Mouse (Mus musculus): ENCODE measurements around the gene Frmpd1. TPM values are rescaled to one million over a fixed set of nuclear protein-coding genes. Genes with fewer than 3 reads are reported as not detected.
A peak's percentile ranks its signal among the peaks of the same experiment; 100 is the strongest.

Frmpd1 gene
- total RNA-seq (2021), result 10 to 100 TPM; 20.7 to 24.3 TPM
- long read RNA-seq, experiment 1, full-length matches to known transcripts, result 11 of 17 reads
- long read RNA-seq, experiment 1, partial matches to known transcripts, result 5 of 17 reads
- long read RNA-seq, experiment 1, other reads (novel, unspliced or antisense), result 1 of 17 reads
- long read RNA-seq, experiment 2, full-length matches to known transcripts, result 8 of 12 reads
- long read RNA-seq, experiment 2, partial matches to known transcripts, result 1 of 12 reads
- long read RNA-seq, experiment 2, other reads (novel, unspliced or antisense), result 3 of 12 reads

DNA sequence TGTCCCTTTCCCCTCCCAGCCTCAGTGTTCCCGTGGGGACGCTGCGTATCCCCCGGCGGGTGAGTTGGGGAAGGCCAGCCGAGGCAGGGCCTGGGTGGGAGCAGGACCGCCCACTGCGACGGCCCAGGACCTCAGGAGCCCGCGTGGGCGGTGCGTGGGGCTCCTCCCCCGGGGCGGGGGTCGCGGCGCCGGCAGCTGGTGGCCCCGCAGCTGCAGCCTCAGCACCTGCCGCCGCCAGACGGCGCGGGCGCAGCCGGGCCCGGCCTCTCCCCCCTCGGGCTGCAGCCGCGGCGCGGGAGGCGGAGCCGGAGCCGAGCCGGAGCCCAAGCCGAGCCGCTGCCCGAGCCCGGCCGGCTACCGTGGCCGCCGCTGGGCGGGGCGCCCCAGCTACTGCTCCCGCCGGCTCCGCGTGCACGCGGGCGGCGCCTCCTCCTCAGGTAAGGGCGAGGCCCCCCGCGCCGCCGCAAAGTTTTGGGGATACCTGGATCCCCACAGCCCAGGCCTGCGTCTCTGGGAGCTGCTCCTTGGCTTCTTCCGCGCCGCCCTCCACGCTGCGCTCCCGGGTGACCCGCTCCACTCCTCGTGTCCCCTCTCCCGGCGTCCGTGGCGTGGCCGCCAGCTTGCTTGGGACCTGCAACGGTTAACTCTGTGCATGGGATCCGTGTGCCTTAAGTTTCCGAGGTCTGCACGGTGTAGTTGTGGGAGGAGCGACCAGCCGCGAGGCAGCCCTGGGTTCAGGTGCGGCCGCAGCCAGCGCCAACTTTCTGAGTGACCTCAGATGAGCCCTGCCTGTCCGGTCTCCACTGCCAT is at the start of gene Frmpd1:
TSS of gene Frmpd1 (plus strand) at position 355 of the 810 bp plus-strand sequence.
- DNase-seq (ENCODE audit: low spot score in 2 of 2), result peak; percentile 51 to 52

DNA sequence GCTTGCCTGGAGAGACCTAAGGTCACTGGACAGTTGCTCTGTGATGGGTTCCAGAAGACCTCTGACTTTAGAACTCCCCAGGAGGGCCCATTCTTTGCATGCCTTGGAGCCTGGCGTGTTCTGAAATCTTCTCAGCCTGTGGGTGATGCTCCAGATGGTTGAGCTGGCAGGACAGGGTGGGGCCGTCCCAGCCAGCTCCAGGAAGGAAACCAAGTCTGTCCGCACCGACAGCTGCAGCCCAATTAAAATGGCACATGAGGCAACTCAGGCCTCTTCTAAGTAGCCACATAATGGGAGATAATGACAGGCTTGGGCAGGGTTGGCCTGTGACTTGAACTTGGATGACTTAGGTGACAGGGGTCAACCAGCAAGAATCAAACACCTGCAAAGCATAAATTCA is 47.0 kb upstream of the Frmpd1 start:
- no peak for DNase-seq (ENCODE audit: low spot score in 2 of 2)

GRCm38 (mm10) chr4:45141835-45142234 is 42.8 kb upstream of the Frmpd1 start:
- DNase-seq (ENCODE audit: low spot score in 2 of 2), result peak in 1 of 2 experiments; percentile 34

GRCm38 (mm10) chr4:45142411-45142810 is 42.3 kb upstream of the Frmpd1 start:
- DNase-seq (ENCODE audit: low spot score in 2 of 2), result peak in 1 of 2 experiments; percentile 40

- no peak for DNase-seq (ENCODE audit: low spot score in 2 of 2)
These were observed 41.7 kb upstream of the Frmpd1 start for GRCm38 (mm10) chr4:45143005-45143404.

DNA sequence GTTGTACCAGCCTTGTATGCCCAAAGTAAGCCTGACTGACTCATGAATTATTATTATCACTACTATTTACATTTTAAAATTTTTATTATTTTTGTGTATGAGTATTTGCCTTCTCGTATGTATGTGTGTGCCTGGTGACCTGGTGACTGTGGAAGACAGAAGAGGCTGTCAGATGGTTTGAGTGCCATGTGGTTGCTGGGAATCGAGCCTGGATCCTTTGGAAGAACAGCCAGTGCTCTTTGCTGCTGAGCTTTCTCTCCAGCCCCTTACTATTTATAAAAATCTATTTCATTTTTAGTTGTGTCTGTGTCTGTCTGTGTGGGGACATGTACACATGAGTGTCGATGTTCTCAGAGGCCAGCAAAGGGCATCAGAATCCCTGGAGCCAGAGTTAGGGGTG is 28.2 kb upstream of the Frmpd1 start:
- DNase-seq (ENCODE audit: low spot score in 2 of 2), result peak in 1 of 2 experiments; percentile 60

DNA sequence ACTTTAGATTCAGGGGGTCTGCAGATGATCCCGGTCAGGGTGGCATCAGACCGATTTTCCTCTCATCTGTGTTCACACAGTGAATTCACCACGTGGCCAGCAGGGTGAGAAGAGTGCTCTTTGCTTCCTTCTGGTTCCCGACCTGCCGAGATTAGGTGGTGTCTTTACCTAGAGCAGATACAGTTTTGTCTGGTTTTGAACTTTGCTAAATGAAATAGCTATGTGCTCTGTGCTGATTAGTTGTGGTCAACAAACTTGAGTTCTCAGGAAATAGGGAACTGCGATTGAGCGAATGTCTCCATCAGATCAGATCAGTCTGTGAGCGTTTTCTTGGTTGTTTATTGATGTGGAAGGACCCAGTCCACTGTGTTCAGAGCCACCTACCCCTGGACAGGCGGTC is 26.1 kb upstream of the Frmpd1 start:
- DNase-seq (ENCODE audit: low spot score in 2 of 2), result no peak

DNA sequence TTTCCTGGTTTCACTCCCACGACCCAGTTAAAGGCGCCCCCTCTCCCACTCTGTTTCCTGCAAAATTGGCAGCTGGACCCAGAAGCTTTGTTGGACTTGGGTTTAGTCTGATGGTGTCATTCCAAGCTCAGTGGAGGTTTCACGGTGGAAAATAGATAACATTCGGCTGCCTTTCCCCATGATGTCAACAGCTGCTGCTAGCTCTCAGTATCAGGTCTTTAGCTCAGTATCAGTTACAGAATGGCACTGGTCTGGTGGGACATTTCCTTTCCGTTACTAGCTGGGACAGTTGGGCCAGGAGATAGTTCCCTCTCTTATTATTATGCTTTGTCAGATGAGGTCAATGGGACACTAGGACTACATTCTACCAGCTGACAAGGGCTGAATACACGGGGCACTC is 23.9 kb upstream of the Frmpd1 start:
- DNase-seq (ENCODE audit: low spot score in 2 of 2), result no peak

- no peak for DNase-seq (ENCODE audit: low spot score in 2 of 2)
These were observed 21.0 kb upstream of the Frmpd1 start for GRCm38 (mm10) chr4:45163711-45164110.

DNA sequence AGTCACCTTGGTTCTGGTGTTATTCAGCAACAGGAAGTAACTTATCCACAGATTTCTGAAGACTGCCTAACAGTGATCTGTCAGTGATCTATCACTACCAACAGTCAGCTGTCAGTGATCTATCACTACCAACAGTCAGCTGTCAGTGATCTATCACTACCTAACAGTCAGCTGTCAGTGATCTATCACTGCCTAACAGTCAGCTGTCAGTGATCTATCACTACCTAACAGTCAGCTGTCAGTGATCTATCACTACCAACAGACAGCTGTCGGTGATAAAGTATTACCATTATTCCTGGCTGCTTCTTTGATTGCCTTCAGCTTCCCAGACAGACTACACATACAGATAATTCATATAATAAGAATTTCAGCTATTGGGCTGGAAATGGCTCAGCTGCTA is 19.2 kb upstream of the Frmpd1 start:
- no peak for DNase-seq (ENCODE audit: low spot score in 2 of 2)

DNA sequence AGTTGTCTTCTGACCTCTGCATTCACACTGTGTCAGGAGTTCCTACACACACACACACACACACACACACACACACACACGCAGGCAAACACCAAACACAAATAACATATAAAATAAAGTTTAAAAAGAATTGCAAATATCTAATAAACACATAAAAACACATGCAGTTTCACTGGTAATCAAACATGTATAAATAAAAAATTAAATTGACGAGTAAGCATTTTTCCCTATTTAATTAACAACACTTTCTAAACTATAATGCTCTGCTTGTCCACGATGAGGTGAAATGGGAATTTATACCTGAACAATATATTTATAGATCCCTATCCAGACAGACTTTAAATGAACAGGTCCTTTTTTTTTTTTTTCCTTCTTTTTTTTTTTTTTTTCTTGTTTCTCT is 18.7 kb upstream of the Frmpd1 start:
- DNase-seq (ENCODE audit: low spot score in 2 of 2), result no peak

GRCm38 (mm10) chr4:45171340-45171739 is 13.3 kb upstream of the Frmpd1 start:
- DNase-seq (ENCODE audit: low spot score in 2 of 2), result peak in 1 of 2 experiments; percentile 52

DNA sequence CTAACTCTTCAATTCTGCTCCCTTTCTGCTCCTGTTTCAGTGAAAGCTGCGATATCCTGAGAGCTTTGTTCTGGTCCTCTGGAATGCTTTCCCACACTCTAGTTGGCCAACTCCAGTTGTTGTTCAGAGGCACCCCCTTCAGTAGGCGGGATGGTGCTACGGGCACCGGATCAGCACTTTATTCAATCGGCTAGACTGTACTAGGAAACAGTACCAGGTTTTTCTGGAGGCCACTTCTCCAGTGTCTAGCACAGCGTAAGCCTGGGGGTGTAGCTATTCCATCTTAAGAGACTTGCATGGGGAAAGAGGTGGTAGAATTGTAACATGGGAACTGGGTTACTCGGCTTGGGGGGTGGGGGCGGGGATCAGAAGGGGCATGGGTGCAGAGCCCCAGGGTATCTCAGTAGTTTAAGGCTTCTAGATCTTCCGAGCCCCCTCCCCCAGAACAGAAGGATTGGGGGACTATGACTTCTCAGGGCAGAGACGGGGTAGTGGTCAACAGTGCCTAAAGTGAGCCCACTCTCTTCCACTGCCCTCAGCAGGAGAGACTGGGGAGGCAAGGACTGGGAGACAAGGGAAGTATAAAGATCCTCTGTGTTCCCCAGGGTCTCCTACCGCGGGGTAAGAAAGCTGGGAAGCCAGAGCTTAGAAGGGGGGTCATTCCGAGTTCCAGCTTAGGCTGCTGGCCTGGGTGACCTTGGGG is 706 bp upstream of the Frmpd1 start:
- no peak for DNase-seq (ENCODE audit: low spot score in 2 of 2)

GRCm38 (mm10) chr4:45185331-45185669 is 625 bp downstream of the Frmpd1 start:
- no peak for DNase-seq (ENCODE audit: low spot score in 2 of 2)

DNA sequence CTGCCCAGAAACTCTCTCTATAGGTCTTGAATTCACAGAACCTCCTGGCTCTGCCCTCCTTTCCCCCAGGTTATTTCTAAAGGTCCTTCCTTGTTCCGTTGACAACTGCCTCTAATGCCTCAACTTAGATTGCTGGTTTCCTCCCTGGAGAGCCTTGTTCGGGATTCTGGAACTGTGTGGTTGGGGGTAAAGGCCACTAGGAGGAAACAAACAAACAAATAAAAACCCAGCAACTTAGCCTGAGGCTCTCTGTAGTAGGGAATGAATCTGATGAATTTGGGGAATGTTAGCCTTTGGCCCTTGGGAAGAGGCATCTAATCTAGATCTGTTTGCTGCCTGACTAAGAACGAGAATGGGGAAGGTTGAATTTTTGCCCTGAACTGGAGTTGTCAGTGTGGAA is 13.6 kb downstream of the Frmpd1 start:
- no peak for DNase-seq (ENCODE audit: low spot score in 2 of 2)

- DNase-seq (ENCODE audit: low spot score in 2 of 2), result no peak
These were observed 18.6 kb downstream of the Frmpd1 start for GRCm38 (mm10) chr4:45203283-45203682.

DNA sequence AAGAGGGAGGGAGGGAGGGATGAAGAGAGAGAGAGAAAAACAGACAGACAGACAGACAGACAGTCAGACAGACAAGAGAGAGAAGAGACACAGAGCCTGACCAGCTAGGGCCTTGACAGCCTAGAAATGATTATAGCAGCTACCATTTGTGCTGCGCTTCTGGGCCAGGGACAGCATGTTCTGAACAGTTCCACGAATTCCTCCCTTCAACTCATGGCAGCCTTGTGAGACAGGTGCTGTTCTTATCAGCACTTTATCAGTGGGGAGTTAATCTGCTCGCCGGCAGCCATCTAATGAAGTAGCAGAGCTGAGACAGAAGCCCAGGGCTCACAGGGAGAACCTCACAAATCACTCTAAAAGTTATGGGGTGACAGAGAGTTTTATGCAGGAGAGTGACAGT is 22.8 kb downstream of the Frmpd1 start:
- no peak for DNase-seq (ENCODE audit: low spot score in 2 of 2)

GRCm38 (mm10) chr4:45208832-45209363 is 24.2 kb downstream of the Frmpd1 start:
- DNase-seq (ENCODE audit: low spot score in 2 of 2), result peak; percentile 51 to 63

DNA sequence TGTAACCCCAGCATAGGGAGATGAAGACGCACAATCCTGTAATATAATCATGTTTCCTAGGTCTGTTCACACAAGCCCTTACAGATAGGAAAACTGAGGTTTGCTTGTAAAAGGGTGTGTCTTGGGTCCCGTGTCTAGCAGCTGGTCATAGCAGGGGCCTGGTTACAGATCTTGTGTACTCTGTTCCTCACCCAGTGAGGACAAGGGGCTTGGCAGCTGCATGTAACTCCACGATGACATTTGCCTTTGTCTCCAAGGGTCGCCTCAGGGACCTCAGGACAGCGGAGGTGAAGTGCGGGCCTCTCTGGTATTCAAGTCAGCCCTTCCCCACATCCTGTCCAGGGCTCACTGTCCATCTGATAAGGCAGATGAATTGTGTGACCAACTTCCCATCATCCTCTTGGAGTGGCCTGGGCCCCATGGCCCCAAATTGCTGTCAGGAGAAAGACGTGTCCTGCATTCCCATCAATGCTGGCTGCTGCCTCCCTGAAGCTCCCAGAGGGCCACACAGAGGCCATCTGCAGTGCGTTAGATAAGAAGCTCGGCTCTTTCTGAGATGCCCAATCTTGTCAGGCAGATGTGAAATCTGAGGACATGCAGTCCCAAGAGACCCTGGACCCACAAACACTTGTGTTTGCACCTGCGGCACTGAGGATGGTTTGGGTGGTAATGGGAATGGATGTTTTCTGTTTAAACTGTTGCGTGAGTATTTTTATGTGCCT is 27.8 kb downstream of the Frmpd1 start:
- no peak for DNase-seq (ENCODE audit: low spot score in 2 of 2)

GRCm38 (mm10) chr4:45219946-45220345 is 35.3 kb downstream of the Frmpd1 start:
- no peak for DNase-seq (ENCODE audit: low spot score in 2 of 2)

- DNase-seq (ENCODE audit: low spot score in 2 of 2), result no peak
These were observed 37.7 kb downstream of the Frmpd1 start for GRCm38 (mm10) chr4:45222395-45222794.
